Mouse (Mus musculus) ES-Bruce4 (cell line): ENCODE results near the gene Fstl4. TPM values are rescaled to one million over a fixed set of nuclear protein-coding genes. Genes with fewer than 3 reads are reported as not detected.
A peak's percentile ranks its signal among the peaks of the same experiment; 100 is the strongest.

Source experiments
- H3K27ac ChIP-seq: 2 replicates; pipeline ENCODE4 v1.5.1; 2012; ENCODE audit warnings: low read length, inconsistent platforms; ENCODE audit not compliant: insufficient read depth
- H3K27me3 ChIP-seq: 2 replicates; pipeline ENCODE4 v1.6.1; 2012; ENCODE audit warnings: mild to moderate bottlenecking, low read length, inconsistent platforms; ENCODE audit not compliant: control insufficient read depth, poor library complexity, insufficient read depth, severe bottlenecking
- H3K36me3 ChIP-seq: 2 replicates; pipeline ENCODE4 v1.6.1; 2012; ENCODE audit warnings: inconsistent platforms, mild to moderate bottlenecking, low read length, moderate library complexity; ENCODE audit not compliant: control insufficient read depth, poor library complexity, insufficient read depth, severe bottlenecking
- H3K4me1 ChIP-seq: one replicate; pipeline ENCODE4 v1.8.1; 2011; ENCODE audit warnings: low read length; ENCODE audit not compliant: control insufficient read depth, insufficient read depth
- H3K4me3 ChIP-seq: 2 replicates; pipeline ENCODE4 v1.5.1; 2011; ENCODE audit warnings: low read depth, mild to moderate bottlenecking, low read length
- H3K9ac ChIP-seq: 2 replicates; pipeline ENCODE4 v1.6.1; 2012; ENCODE audit warnings: low read depth, mild to moderate bottlenecking, inconsistent platforms; ENCODE audit not compliant: poor library complexity, severe bottlenecking
- H3K9me3 ChIP-seq: replicated peaks from 2 replicates; pipeline ENCODE4 v1.6.1; 2012; ENCODE audit warnings: mild to moderate bottlenecking, low read length, inconsistent platforms; ENCODE audit not compliant: control insufficient read depth, poor library complexity, insufficient read depth, severe bottlenecking
- CTCF ChIP-seq: IDR thresholded peaks from one replicate; pipeline ENCODE4 v1.8.1; 2011; ENCODE audit warnings: low read depth, low read length
- EP300 ChIP-seq: IDR thresholded peaks from 2 replicates; pipeline ENCODE4 v1.6.1; 2011; ENCODE audit warnings: low read depth, low read length; ENCODE audit not compliant: insufficient read depth
- POLR2A ChIP-seq: IDR thresholded peaks from one replicate; pipeline ENCODE4 v1.8.1; 2011; ENCODE audit warnings: low read length; ENCODE audit not compliant: insufficient read depth
- polyA plus RNA-seq: library from polyadenylated mRNA; stranded (reverse); fragments of >200 nt; gene quantifications from 2 replicates; pipeline ENCODE4 v1.2.4, GENCODE M21; 2011; ENCODE audit warnings: low read depth; ENCODE audit not compliant: missing spikeins, insufficient read depth, insufficient read length

Fstl4 gene
- polyA plus RNA-seq, 1 experiment, result not detected

DNA sequence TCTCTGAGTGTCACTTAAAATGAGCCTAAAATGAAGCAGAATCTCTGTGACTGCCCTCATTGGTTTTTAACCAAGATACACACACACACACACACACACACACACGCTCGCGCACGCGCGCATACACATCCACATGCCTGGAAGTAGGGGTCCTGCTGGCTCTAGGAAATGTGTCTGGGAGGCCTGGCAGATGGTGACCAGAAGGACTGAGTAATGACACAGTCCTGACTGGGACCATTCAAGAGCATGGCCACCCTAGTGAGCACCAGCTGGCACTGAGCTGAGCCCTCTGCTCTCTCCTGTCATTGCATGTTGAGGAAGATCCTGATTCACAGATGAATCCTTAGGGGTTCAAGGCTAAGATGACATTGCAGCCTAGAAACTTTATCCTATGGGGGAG is 261.3 kb downstream of the Fstl4 start:
- Histone ChIP-seq H3K4me1 (no peaks in the 10 kb centered on the region), H3K36me3 (no peaks in the 10 kb centered on the region), H3K9me3 (no peaks in the 10 kb centered on the region), H3K27me3 (no peaks in the 10 kb centered on the region), H3K4me3 (no peak overlapping the region), H3K27ac (no peak overlapping the region), H3K9ac (no peak overlapping the region)
- no peak for TF ChIP-seq EP300
- no peak for TF ChIP-seq POLR2A
- TF ChIP-seq CTCF, result no peak

DNA sequence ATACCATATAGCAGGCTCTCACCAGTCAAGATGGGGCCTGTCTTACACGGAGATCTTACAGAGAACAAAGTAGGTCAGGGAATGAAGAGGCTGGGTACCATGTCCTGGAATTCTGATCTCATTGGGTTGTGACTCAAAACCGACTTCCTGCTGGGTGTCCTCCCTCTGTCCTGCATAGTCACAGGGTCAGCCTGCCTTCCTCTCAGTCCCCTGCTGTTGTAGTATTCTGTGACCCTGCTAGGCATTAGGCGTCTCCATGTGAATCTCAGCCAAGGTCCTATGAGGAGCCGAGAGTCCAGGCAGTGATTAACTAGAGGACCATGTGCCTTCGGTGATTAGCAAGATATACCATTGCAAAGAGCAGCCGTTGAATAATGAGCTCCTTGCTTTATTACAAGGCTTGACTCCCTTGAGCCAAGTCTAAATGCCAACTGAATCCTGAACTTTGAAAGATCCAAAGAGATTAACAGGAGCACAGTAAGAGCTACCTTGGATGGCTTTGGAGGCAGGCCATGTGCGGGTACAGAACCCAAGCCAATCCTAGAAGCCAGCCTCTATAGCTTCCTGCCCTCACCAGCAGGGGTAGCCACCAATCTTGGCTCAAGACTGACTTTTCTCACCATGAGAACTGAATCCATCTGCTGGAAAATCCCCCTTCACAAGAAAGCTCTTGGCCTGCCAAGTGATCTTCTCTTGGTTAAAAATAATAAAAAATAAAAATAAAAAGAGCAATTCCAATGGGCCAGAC is 264.2 kb downstream of the Fstl4 start:
- no peak overlapping the region for H3K9ac ChIP-seq
- H3K4me3 ChIP-seq, result no peak overlapping the region
- H3K36me3 ChIP-seq, result no peaks in the 10 kb centered on the region
- no peak for TF ChIP-seq CTCF
- TF ChIP-seq EP300, result no peak
- no peak for TF ChIP-seq POLR2A
- H3K27me3 ChIP-seq, result no peaks in the 10 kb centered on the region
- H3K9me3 ChIP-seq, result no peaks in the 10 kb centered on the region
- H3K27ac ChIP-seq, result no peak overlapping the region
- H3K4me1 ChIP-seq, result no peaks in the 10 kb centered on the region

DNA sequence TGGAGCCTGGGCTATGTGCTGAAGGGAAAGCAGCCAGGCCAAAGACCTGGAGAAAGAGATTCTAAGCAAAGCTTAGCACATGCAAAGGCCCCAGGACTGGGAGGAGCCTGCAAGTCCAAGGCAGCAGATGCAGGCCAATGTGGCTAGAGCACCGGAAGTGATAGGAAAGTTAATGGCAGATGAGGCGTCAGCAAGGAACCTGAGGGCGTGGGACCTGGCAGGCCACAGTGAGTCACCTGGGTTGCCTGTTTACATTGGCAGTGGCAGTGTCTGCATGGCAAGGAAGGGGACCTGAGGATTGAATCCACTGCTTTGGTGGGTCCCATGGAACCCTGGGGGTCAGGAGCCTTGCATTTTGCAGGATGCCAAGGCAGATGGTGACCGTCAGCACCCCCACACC is 267.3 kb downstream of the Fstl4 start:
- Histone ChIP-seq H3K36me3 (no peaks in the 10 kb centered on the region), H3K27ac (no peak overlapping the region), H3K9ac (no peak overlapping the region), H3K4me1 (no peaks in the 10 kb centered on the region), H3K4me3 (no peak overlapping the region), H3K27me3 (no peaks in the 10 kb centered on the region), H3K9me3 (no peaks in the 10 kb centered on the region)
- no peak for TF ChIP-seq EP300

DNA sequence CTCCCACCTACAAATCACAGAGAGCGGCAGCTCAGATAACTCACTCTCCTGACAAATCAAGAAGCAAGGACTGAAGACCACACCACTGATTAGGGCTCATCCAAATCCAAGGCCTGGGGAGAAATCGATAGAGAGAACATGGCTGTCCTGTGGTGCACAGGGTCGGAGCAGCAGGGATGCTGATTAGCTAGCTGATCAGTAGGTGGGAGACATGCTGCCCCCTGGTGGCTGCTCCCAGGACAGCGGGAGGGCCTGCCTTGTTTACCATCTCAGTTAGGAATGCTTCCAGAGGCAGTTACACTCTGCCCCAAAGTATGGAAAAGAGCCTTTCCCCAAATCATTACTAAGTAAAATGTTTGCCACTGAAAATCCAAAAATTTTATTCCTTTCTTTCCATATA is 267.9 kb downstream of the Fstl4 start:
- no peak overlapping the region for H3K27ac ChIP-seq
- no peaks in the 10 kb centered on the region for H3K36me3 ChIP-seq
- peak; percentile 97 for TF ChIP-seq CTCF
- no peak for TF ChIP-seq POLR2A
- no peaks in the 10 kb centered on the region for H3K27me3 ChIP-seq
- no peak overlapping the region for H3K9ac ChIP-seq
- no peaks in the 10 kb centered on the region for H3K9me3 ChIP-seq
- H3K4me3 ChIP-seq, result no peak overlapping the region
- no peaks in the 10 kb centered on the region for H3K4me1 ChIP-seq

DNA sequence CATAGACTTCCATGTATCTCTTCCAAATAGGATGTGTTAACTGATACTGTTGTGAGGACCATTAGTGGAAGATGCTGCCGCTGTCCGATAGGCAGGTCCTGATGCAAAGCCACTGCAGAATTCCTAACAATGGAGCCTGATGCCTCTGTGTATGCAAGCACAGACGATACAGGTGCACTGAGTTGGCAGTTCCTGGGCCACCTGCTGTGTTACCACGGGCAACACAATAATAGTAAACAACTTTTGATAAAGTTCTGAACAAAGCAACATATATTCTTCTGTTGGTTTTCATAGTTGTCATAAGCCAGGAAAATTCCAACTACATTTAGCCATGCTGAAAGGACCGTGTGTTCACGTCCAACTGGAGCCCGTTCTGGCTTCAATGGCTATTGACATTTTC is 271.0 kb downstream of the Fstl4 start:
- TF ChIP-seq POLR2A (no peak), CTCF (no peak), EP300 (no peak)
- Histone ChIP-seq H3K9me3 (no peaks in the 10 kb centered on the region), H3K4me1 (no peaks in the 10 kb centered on the region), H3K27me3 (no peaks in the 10 kb centered on the region), H3K36me3 (no peaks in the 10 kb centered on the region), H3K9ac (no peak overlapping the region), H3K27ac (no peak overlapping the region), H3K4me3 (no peak overlapping the region)

DNA sequence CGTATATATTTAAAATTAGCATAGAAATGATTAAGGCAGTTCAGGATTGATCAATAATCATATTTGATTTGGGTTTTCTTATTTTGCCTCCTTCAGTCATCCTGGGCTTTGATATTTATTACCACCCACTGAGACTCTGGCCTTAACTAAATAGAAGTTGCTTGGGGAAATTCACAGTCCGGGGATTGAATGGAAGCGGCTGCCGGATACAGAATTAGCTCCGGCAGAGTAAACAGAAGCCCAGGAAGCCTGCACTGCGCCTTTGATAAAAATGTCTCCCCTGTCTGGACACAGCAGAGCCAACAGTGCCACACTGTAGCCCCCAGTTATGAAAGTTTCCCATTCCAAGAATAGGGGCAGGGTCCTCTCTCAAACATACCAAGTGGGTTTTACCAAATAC is 282.4 kb downstream of the Fstl4 start:
- H3K27me3 ChIP-seq, result no peaks in the 10 kb centered on the region
- TF ChIP-seq POLR2A (no peak), EP300 (no peak), CTCF (no peak)
- H3K9ac ChIP-seq, result no peak overlapping the region
- H3K9me3 ChIP-seq, result no peaks in the 10 kb centered on the region
- no peak overlapping the region for H3K27ac ChIP-seq
- no peak overlapping the region for H3K4me3 ChIP-seq
- no peaks in the 10 kb centered on the region for H3K36me3 ChIP-seq
- no peaks in the 10 kb centered on the region for H3K4me1 ChIP-seq
